Mouse (Mus musculus) cerebellum, adult 2 months (tissue): Measurements from ENCODE around the gene Map3k1.

Source experiments
- CTCF ChIP-seq: fragments of 200-500 bp; IDR thresholded peaks from 2 replicates; pipeline ENCODE4 v1.5.1; 2011; ENCODE audit warnings: low read depth, mild to moderate bottlenecking, control low read depth, low read length, moderate library complexity, borderline replicate concordance; ENCODE audit not compliant: insufficient read depth
- POLR2A ChIP-seq: fragments of 200-500 bp; IDR thresholded peaks from 2 replicates; pipeline ENCODE4 v1.6.1; 2011; ENCODE audit warnings: low read length, control low read depth, borderline replicate concordance; ENCODE audit not compliant: insufficient read depth

- no peak for TF ChIP-seq CTCF
- no peak for TF ChIP-seq POLR2A
Measured at GRCm38 (mm10) chr13:111753321-111753720, 55.5 kb downstream of the Map3k1 start.
